Mouse (Mus musculus): ENCODE measurements around the gene Slc18b1. TPM values are rescaled to one million over a fixed set of nuclear protein-coding genes. Genes with fewer than 3 reads are reported as not detected.
A peak's percentile ranks its signal among the peaks of the same experiment; 100 is the strongest.

Gene Slc18b1
- polyA plus RNA-seq, 1 experiment from 2014 or later, result 17.0 TPM

- peak; percentile 85 for ATAC-seq
- 66% methylated on average over 9 of the region's 9 CpGs for WGBS
- Histone ChIP-seq H3K9ac (no peak overlapping the region), H3K27ac (no peak overlapping the region), H3K4me2 (replicated peaks) (no peak overlapping the region), H3K4me1 (replicated peaks) (no peaks in the 10 kb centered on the region), H3K4me3 (replicated peaks) (no peak overlapping the region), H3K9me3 (no peaks in the 10 kb centered on the region), H3K27me3 (replicated peaks) (no peaks in the 10 kb centered on the region), H3K36me3 (no peaks in the 10 kb centered on the region)
These were observed 67.9 kb downstream of the Slc18b1 start for GRCm38 (mm10) chr10:23864362-23865312.

Other genes with a start within 250 kb of the Slc18b1 start
- gene Rps12, start 9.7 kb upstream of the Slc18b1 start, polyA plus RNA-seq (2015; fragmentation: Nextera tagmentation; extraction: Ambion mirVana), result 195 and 208 TPM in 2 replicates
- 0.24 and 0.28 TPM in 2 replicates for gene Vnn3, start 54.5 kb downstream of the Slc18b1 start, polyA plus RNA-seq (2015; fragmentation: Nextera tagmentation; extraction: Ambion mirVana)
- gene Vnn1, start 97.7 kb downstream of the Slc18b1 start, polyA plus RNA-seq (2015; fragmentation: Nextera tagmentation; extraction: Ambion mirVana), result 1.9 and 2.4 TPM in 2 replicates
- gene Taar1, start 123.4 kb downstream of the Slc18b1 start, polyA plus RNA-seq (2015; fragmentation: Nextera tagmentation; extraction: Ambion mirVana), result not detected in 2 replicates
- 0.14 and 0.21 TPM in 2 replicates for gene Taar2, start 141.6 kb downstream of the Slc18b1 start, polyA plus RNA-seq (2015; fragmentation: Nextera tagmentation; extraction: Ambion mirVana)
- gene Taar3, start 152.6 kb downstream of the Slc18b1 start, polyA plus RNA-seq (2015; fragmentation: Nextera tagmentation; extraction: Ambion mirVana), result not detected in 2 replicates
- not detected in 2 replicates for gene Taar4, start 163.5 kb downstream of the Slc18b1 start, polyA plus RNA-seq (2015; fragmentation: Nextera tagmentation; extraction: Ambion mirVana)
- gene Taar5, start 173.7 kb downstream of the Slc18b1 start, polyA plus RNA-seq (2015; fragmentation: Nextera tagmentation; extraction: Ambion mirVana), result not detected in 2 replicates
- not detected in 2 replicates for gene Taar6, start 188.7 kb downstream of the Slc18b1 start, polyA plus RNA-seq (2015; fragmentation: Nextera tagmentation; extraction: Ambion mirVana)
- gene Taar7a, start 196.5 kb downstream of the Slc18b1 start, polyA plus RNA-seq (2015; fragmentation: Nextera tagmentation; extraction: Ambion mirVana), result not detected in 2 replicates
- not detected in 2 replicates for gene Taar7b, start 203.0 kb downstream of the Slc18b1 start, polyA plus RNA-seq (2015; fragmentation: Nextera tagmentation; extraction: Ambion mirVana)
- gene Taar7d, start 230.2 kb downstream of the Slc18b1 start, polyA plus RNA-seq (2015; fragmentation: Nextera tagmentation; extraction: Ambion mirVana), result not detected in 2 replicates
- gene Taar7e, start 240.6 kb downstream of the Slc18b1 start, polyA plus RNA-seq (2015; fragmentation: Nextera tagmentation; extraction: Ambion mirVana), result not detected in 2 replicates

All from intestine, embryonic 15.5 days (tissue).